Mouse (Mus musculus): ENCODE measurements at regions not wholly inside any gene's neighbourhood (a gene's known extent, or its start where the extent isn't known, plus 50 kb on each side); places are given as distances from the start of the nearest gene placed in this dataset.

DNA sequence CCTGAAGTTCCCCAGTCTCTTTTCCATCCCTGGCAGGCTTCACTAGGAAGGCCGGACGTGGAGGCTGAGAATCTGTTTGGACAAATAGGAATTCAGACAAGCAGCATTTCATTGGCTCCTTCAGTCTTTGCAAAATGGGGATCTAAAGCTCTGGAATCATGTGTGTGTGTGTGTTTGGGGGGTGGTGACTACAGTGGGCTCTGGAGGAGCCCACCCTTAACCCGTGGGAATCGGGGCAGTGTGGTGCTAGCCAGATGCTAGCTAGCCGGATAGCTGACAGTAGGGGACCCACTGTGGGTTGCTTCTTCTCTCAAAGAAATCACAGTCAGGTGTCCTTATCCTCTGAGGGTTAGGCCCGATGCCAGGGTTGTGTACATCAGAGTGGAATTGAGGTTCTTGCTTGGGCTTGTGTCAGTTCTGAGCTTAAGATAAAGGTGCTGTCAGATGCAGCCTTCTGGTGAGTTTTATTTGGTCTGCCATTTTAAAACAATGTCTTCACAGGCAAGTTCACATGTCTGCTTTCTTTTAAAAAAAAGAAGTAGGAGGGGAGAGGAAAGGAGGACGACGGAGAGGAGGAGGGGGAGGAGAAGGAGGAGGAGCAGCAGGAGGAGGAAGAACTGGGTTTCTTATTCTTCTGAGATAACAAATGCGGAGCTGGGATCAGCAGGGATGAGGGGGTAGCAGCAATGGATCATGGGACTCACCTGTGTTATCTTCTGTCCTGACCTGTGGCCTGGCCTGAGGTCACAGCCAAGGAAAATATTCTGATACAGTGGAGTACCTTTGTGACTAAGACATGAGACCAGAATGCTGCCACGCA, 129.6 kb downstream of the Rps24 start:
- TF ChIP-seq POLR2A (IDR thresholded peaks at IDR 0.05; ENCODE audit: borderline replicate concordance, extremely low read depth, low read depth, low read length) (no peak), CTCF (IDR thresholded peaks at IDR 0.05; ENCODE audit: insufficient read depth, low read length) (no peak)

Measured in lung, adult 2 months (tissue).